Mouse (Mus musculus): Measurements from ENCODE around the gene Olfr1039. TPM values are rescaled to one million over a fixed set of nuclear protein-coding genes. Genes with fewer than 3 reads are reported as not detected.
"Not testable (repeated sequence)": the region's sequence is repeated elsewhere in the genome, so short reads cannot be mapped to it uniquely, and the experiment has no call there.

Gene Olfr1039
- total and polyA plus RNA-seq, 2 experiments from 2014 or later = not detected

GRCm38 (mm10) chr2:86146632-86147031, 10.9 kb upstream of the Olfr1039 start, which contains the start of gene Olfr1040:
Gene Olfr1040 (minus strand): TSS chr2:86146732.
- no peak for ATAC-seq (ENCODE audit: low FRiP score)
- H3K4me1 ChIP-seq (ENCODE audit: insufficient read depth, low read length) = no peaks in the 10 kb centered on the region

GRCm38 (mm10) chr2:86087285-86087684, 48.4 kb downstream of the Olfr1039 start, which contains the start of gene Olfr1037:
Gene Olfr1037 (minus strand): TSS chr2:86087385.
- DNase-seq (ENCODE audit: low spot score) = no peak
- H3K27ac ChIP-seq (ENCODE audit: low read depth, low read length) = no peak within 1 kb of the TSS
- TF ChIP-seq CTCF (IDR thresholded peaks at IDR 0.05) = no peak
- H3K4me3 ChIP-seq (ENCODE audit: low read depth, low read length) = no peak within 1 kb of the TSS
- H3K27me3 ChIP-seq (ENCODE audit: insufficient read depth, low read length) = no peaks in the 10 kb centered on the region
- no peak within 1 kb of the TSS for H3K9ac ChIP-seq (replicated peaks; ENCODE audit: low read length, poor library complexity, severe bottlenecking)
- no peaks in the 10 kb centered on the region for H3K36me3 ChIP-seq (ENCODE audit: insufficient read depth, low read length)
- ATAC-seq (ENCODE audit: low FRiP score) = no peak
- no peaks in the 10 kb centered on the region for H3K4me1 ChIP-seq (ENCODE audit: insufficient read depth, low read length)
- 93% methylated on average over 2 of the region's 2 CpGs for WGBS
- H3K4me2 ChIP-seq (ENCODE audit: low read depth, low read length, poor library complexity, severe bottlenecking) = no peak within 1 kb of the TSS
- H3K9me3 ChIP-seq (ENCODE audit: low read length) = no peaks in the 10 kb centered on the region

More at GRCm38 (mm10) chr2:86146632-86147031, 10.9 kb upstream of the Olfr1039 start, which contains the start of gene Olfr1040:
- Histone ChIP-seq H3K27me3 (ENCODE audit: insufficient read depth, low read length) (no peaks in the 10 kb centered on the region), H3K9ac (replicated peaks; ENCODE audit: low read length, poor library complexity, severe bottlenecking) (no peak within 1 kb of the TSS), H3K4me3 (ENCODE audit: low read depth, low read length) (no peak within 1 kb of the TSS), H3K27ac (ENCODE audit: low read depth, low read length) (no peak within 1 kb of the TSS), H3K4me2 (ENCODE audit: low read depth, low read length, poor library complexity, severe bottlenecking) (no peak within 1 kb of the TSS), H3K36me3 (ENCODE audit: insufficient read depth, low read length) (no peaks in the 10 kb centered on the region), H3K9me3 (ENCODE audit: low read length) (no peaks in the 10 kb centered on the region)
- WGBS = 88% methylated on average over 1 of the region's 1 CpGs
- TF ChIP-seq CTCF (IDR thresholded peaks at IDR 0.05) = no peak
- no peak for DNase-seq (ENCODE audit: low spot score)

- not testable (repeated sequence) for H3K36me3 ChIP-seq (ENCODE audit: insufficient read depth, low read length)
These were observed 55.2 kb downstream of the Olfr1039 start for GRCm38 (mm10) chr2:86080478-86080877.

More at GRCm38 (mm10) chr2:86080478-86080877, 55.2 kb downstream of the Olfr1039 start:
- not testable (repeated sequence) for H3K9me3 ChIP-seq (ENCODE audit: low read length); H3K4me2 ChIP-seq (ENCODE audit: low read depth, low read length, poor library complexity, severe bottlenecking); DNase-seq (ENCODE audit: low spot score); H3K9ac ChIP-seq (replicated peaks; ENCODE audit: low read length, poor library complexity, severe bottlenecking); H3K27me3 ChIP-seq (ENCODE audit: insufficient read depth, low read length); H3K27ac ChIP-seq (ENCODE audit: low read depth, low read length); H3K4me1 ChIP-seq (ENCODE audit: insufficient read depth, low read length); ATAC-seq (ENCODE audit: low FRiP score); H3K4me3 ChIP-seq (ENCODE audit: low read depth, low read length)
- WGBS = 83% methylated on average over 1 of the region's 1 CpGs

Other genes with a start within 250 kb of the Olfr1039 start
- not detected in 2 replicates for gene Olfr1024, start 230.9 kb downstream of the Olfr1039 start, total RNA-seq (2014; rRNA removed)
- not detected in 2 replicates for gene Olfr1024, start 230.9 kb downstream of the Olfr1039 start, polyA plus RNA-seq (2015; fragmentation: Nextera tagmentation; extraction: Ambion mirVana)
- not detected in 2 replicates for gene Olfr1025-ps1, start 220.7 kb downstream of the Olfr1039 start, total RNA-seq (2014; rRNA removed)
- gene Olfr1025-ps1, start 220.7 kb downstream of the Olfr1039 start, polyA plus RNA-seq (2015; fragmentation: Nextera tagmentation; extraction: Ambion mirVana) = 0.11 TPM in 1 of 2 replicates, not detected in the other
- not detected in 2 replicates for gene Olfr1026, start 214.4 kb downstream of the Olfr1039 start, total RNA-seq (2014; rRNA removed)
- not detected in 2 replicates for gene Olfr1026, start 214.4 kb downstream of the Olfr1039 start, polyA plus RNA-seq (2015; fragmentation: Nextera tagmentation; extraction: Ambion mirVana)
- gene Olfr1028, start 185.5 kb downstream of the Olfr1039 start, total RNA-seq (2014; rRNA removed) = not detected in 2 replicates
- not detected in 2 replicates for gene Olfr1028, start 185.5 kb downstream of the Olfr1039 start, polyA plus RNA-seq (2015; fragmentation: Nextera tagmentation; extraction: Ambion mirVana)
- gene Olfr1029, start 162.0 kb downstream of the Olfr1039 start, total RNA-seq (2014; rRNA removed) = not detected in 2 replicates
- not detected in 2 replicates for gene Olfr1029, start 162.0 kb downstream of the Olfr1039 start, polyA plus RNA-seq (2015; fragmentation: Nextera tagmentation; extraction: Ambion mirVana)
- not detected in 2 replicates for gene Olfr1030, start 156.7 kb downstream of the Olfr1039 start, total RNA-seq (2014; rRNA removed)
- gene Olfr1030, start 156.7 kb downstream of the Olfr1039 start, polyA plus RNA-seq (2015; fragmentation: Nextera tagmentation; extraction: Ambion mirVana) = not detected in 2 replicates
- not detected in 2 replicates for gene Olfr1031, start 145.6 kb downstream of the Olfr1039 start, total RNA-seq (2014; rRNA removed)
- not detected in 2 replicates for gene Olfr1031, start 145.6 kb downstream of the Olfr1039 start, polyA plus RNA-seq (2015; fragmentation: Nextera tagmentation; extraction: Ambion mirVana)
- gene Olfr1032, start 130.4 kb downstream of the Olfr1039 start, total RNA-seq (2014; rRNA removed) = not detected in 2 replicates
- not detected in 2 replicates for gene Olfr1032, start 130.4 kb downstream of the Olfr1039 start, polyA plus RNA-seq (2015; fragmentation: Nextera tagmentation; extraction: Ambion mirVana)
- 0.11 and 0.24 TPM in 2 replicates for gene Olfr1033, start 115.3 kb downstream of the Olfr1039 start, total RNA-seq (2014; rRNA removed)
- not detected in 2 replicates for gene Olfr1033, start 115.3 kb downstream of the Olfr1039 start, polyA plus RNA-seq (2015; fragmentation: Nextera tagmentation; extraction: Ambion mirVana)
- gene Olfr1034, start 90.1 kb downstream of the Olfr1039 start, total RNA-seq (2014; rRNA removed) = 0.19 TPM in 1 of 2 replicates, not detected in the other
- gene Olfr1034, start 90.1 kb downstream of the Olfr1039 start, polyA plus RNA-seq (2015; fragmentation: Nextera tagmentation; extraction: Ambion mirVana) = not detected in 2 replicates
- gene Olfr1036, start 61.9 kb downstream of the Olfr1039 start, total RNA-seq (2014; rRNA removed) = not detected in 2 replicates
- not detected in 2 replicates for gene Olfr1036, start 61.9 kb downstream of the Olfr1039 start, polyA plus RNA-seq (2015; fragmentation: Nextera tagmentation; extraction: Ambion mirVana)
- gene Olfr1037, start 48.5 kb downstream of the Olfr1039 start, total RNA-seq (2014; rRNA removed) = not detected in 2 replicates
- gene Olfr1037, start 48.5 kb downstream of the Olfr1039 start, polyA plus RNA-seq (2015; fragmentation: Nextera tagmentation; extraction: Ambion mirVana) = not detected in 2 replicates
- gene Olfr1040, start 10.8 kb upstream of the Olfr1039 start, total RNA-seq (2014; rRNA removed) = not detected in 2 replicates
- gene Olfr1040, start 10.8 kb upstream of the Olfr1039 start, polyA plus RNA-seq (2015; fragmentation: Nextera tagmentation; extraction: Ambion mirVana) = not detected in 2 replicates
- not detected in 2 replicates for gene Olfr1042, start 25.9 kb upstream of the Olfr1039 start, total RNA-seq (2014; rRNA removed)
- gene Olfr1042, start 25.9 kb upstream of the Olfr1039 start, polyA plus RNA-seq (2015; fragmentation: Nextera tagmentation; extraction: Ambion mirVana) = not detected in 2 replicates
- gene Olfr1043, start 31.6 kb upstream of the Olfr1039 start, total RNA-seq (2014; rRNA removed) = not detected in 2 replicates
- not detected in 2 replicates for gene Olfr1043, start 31.6 kb upstream of the Olfr1039 start, polyA plus RNA-seq (2015; fragmentation: Nextera tagmentation; extraction: Ambion mirVana)
- not detected in 2 replicates for gene Olfr1044, start 41.9 kb upstream of the Olfr1039 start, total RNA-seq (2014; rRNA removed)
- not detected in 2 replicates for gene Olfr1044, start 41.9 kb upstream of the Olfr1039 start, polyA plus RNA-seq (2015; fragmentation: Nextera tagmentation; extraction: Ambion mirVana)
- gene Olfr52, start 49.8 kb upstream of the Olfr1039 start, total RNA-seq (2014; rRNA removed) = not detected in 2 replicates
- gene Olfr52, start 49.8 kb upstream of the Olfr1039 start, polyA plus RNA-seq (2015; fragmentation: Nextera tagmentation; extraction: Ambion mirVana) = not detected in 2 replicates
- not detected in 2 replicates for gene Olfr1045, start 67.1 kb upstream of the Olfr1039 start, total RNA-seq (2014; rRNA removed)
- gene Olfr1045, start 67.1 kb upstream of the Olfr1039 start, polyA plus RNA-seq (2015; fragmentation: Nextera tagmentation; extraction: Ambion mirVana) = not detected in 2 replicates
- not detected in 2 replicates for gene Olfr1046, start 83.4 kb upstream of the Olfr1039 start, total RNA-seq (2014; rRNA removed)
- not detected in 2 replicates for gene Olfr1046, start 83.4 kb upstream of the Olfr1039 start, polyA plus RNA-seq (2015; fragmentation: Nextera tagmentation; extraction: Ambion mirVana)
- gene Olfr1047, start 95.5 kb upstream of the Olfr1039 start, total RNA-seq (2014; rRNA removed) = not detected in 2 replicates
- gene Olfr1047, start 95.5 kb upstream of the Olfr1039 start, polyA plus RNA-seq (2015; fragmentation: Nextera tagmentation; extraction: Ambion mirVana) = not detected in 2 replicates
- not detected in 2 replicates for gene Olfr1048, start 104.4 kb upstream of the Olfr1039 start, total RNA-seq (2014; rRNA removed)
- not detected in 2 replicates for gene Olfr1048, start 104.4 kb upstream of the Olfr1039 start, polyA plus RNA-seq (2015; fragmentation: Nextera tagmentation; extraction: Ambion mirVana)
- gene Olfr1049, start 122.4 kb upstream of the Olfr1039 start, total RNA-seq (2014; rRNA removed) = not detected in 2 replicates
- not detected in 2 replicates for gene Olfr1049, start 122.4 kb upstream of the Olfr1039 start, polyA plus RNA-seq (2015; fragmentation: Nextera tagmentation; extraction: Ambion mirVana)
- not detected in 2 replicates for gene Olfr1051, start 143.2 kb upstream of the Olfr1039 start, total RNA-seq (2014; rRNA removed)
- not detected in 2 replicates for gene Olfr1051, start 143.2 kb upstream of the Olfr1039 start, polyA plus RNA-seq (2015; fragmentation: Nextera tagmentation; extraction: Ambion mirVana)
- gene Olfr1052, start 156.5 kb upstream of the Olfr1039 start, total RNA-seq (2014; rRNA removed) = not detected in 2 replicates
- not detected in 2 replicates for gene Olfr1052, start 156.5 kb upstream of the Olfr1039 start, polyA plus RNA-seq (2015; fragmentation: Nextera tagmentation; extraction: Ambion mirVana)
- gene Olfr1053, start 179.4 kb upstream of the Olfr1039 start, total RNA-seq (2014; rRNA removed) = not detected in 2 replicates
- gene Olfr1053, start 179.4 kb upstream of the Olfr1039 start, polyA plus RNA-seq (2015; fragmentation: Nextera tagmentation; extraction: Ambion mirVana) = not detected in 2 replicates
- not detected in 2 replicates for gene Olfr1054, start 199.5 kb upstream of the Olfr1039 start, total RNA-seq (2014; rRNA removed)
- not detected in 2 replicates for gene Olfr1054, start 199.5 kb upstream of the Olfr1039 start, polyA plus RNA-seq (2015; fragmentation: Nextera tagmentation; extraction: Ambion mirVana)
- gene Olfr1055, start 214.4 kb upstream of the Olfr1039 start, total RNA-seq (2014; rRNA removed) = not detected in 2 replicates
- not detected in 2 replicates for gene Olfr1055, start 214.4 kb upstream of the Olfr1039 start, polyA plus RNA-seq (2015; fragmentation: Nextera tagmentation; extraction: Ambion mirVana)
- gene Olfr1056, start 226.5 kb upstream of the Olfr1039 start, total RNA-seq (2014; rRNA removed) = not detected in 2 replicates
- gene Olfr1056, start 226.5 kb upstream of the Olfr1039 start, polyA plus RNA-seq (2015; fragmentation: Nextera tagmentation; extraction: Ambion mirVana) = not detected in 2 replicates
- not detected in 2 replicates for gene Olfr1057, start 242.5 kb upstream of the Olfr1039 start, total RNA-seq (2014; rRNA removed)
- gene Olfr1057, start 242.5 kb upstream of the Olfr1039 start, polyA plus RNA-seq (2015; fragmentation: Nextera tagmentation; extraction: Ambion mirVana) = not detected in 2 replicates

All from midbrain, postnatal 0 days (tissue).